Mouse (Mus musculus) kidney, adult 2 months (tissue): Measurements from ENCODE around the gene 4930415O20Rik. TPM values are rescaled to one million over a fixed set of nuclear protein-coding genes. Genes with fewer than 3 reads are reported as not detected.

Experiments used
- DNase-seq: peaks from one replicate; pipeline ENCODE4 v3.0.0; 2021
- H3K27ac ChIP-seq: fragments of 200-500 bp; 2 replicates; pipeline ENCODE4 v1.5.1; 2012; ENCODE audit warnings: low read depth, low read length, control low read depth, inconsistent platforms; ENCODE audit not compliant: insufficient read depth
- H3K27me3 ChIP-seq: fragments of 200-500 bp; replicated peaks from 2 replicates; pipeline ENCODE4 v1.6.1; 2012; ENCODE audit warnings: mild to moderate bottlenecking, moderate library complexity, low read length, inconsistent platforms; ENCODE audit not compliant: control insufficient read depth, insufficient read depth
- H3K36me3 ChIP-seq: fragments of 200-500 bp; 2 replicates; pipeline ENCODE4 v1.6.1; 2012; ENCODE audit warnings: mild to moderate bottlenecking, moderate library complexity, low read length, inconsistent platforms; ENCODE audit not compliant: control insufficient read depth, insufficient read depth
- H3K4me1 ChIP-seq: fragments of 200-500 bp; 2 replicates; pipeline ENCODE4 v1.6.1; 2011; ENCODE audit warnings: low read length; ENCODE audit not compliant: control insufficient read depth, insufficient read depth
- H3K4me3 ChIP-seq: fragments of 200-500 bp; 2 replicates; pipeline ENCODE4 v1.5.1; 2011; ENCODE audit warnings: mild to moderate bottlenecking, low read depth, low read length, control low read depth; ENCODE audit not compliant: insufficient read depth
- CTCF ChIP-seq: fragments of 200-500 bp; conservative IDR thresholded peaks from 2 replicates; pipeline ENCODE4 v1.5.1; 2011; ENCODE audit warnings: low read depth, mild to moderate bottlenecking, control low read depth, low read length, moderate library complexity, mixed read lengths; ENCODE audit not compliant: insufficient read depth, insufficient read length
- POLR2A ChIP-seq: fragments of 200-500 bp; IDR thresholded peaks from one replicate; pipeline ENCODE4 v1.6.1; 2011; ENCODE audit warnings: low read depth, low read length, control low read depth
- WGBS: fragments of 180-500 bp; shearing (Covaris S2); methylation state at CpG from one replicate; pipeline ENCODE4 v1.1.7; 2018; 5-methylcytosine and 5-hydroxymethylcytosine counted together
- polyA plus RNA-seq: library from polyadenylated mRNA; depleted of rRNA; stranded (reverse); fragments of >200 nt; gene quantifications from 2 replicates; pipeline ENCODE4 v1.2.3, GENCODE M21; 2012; rRNA removed

4930415O20Rik gene
- polyA plus RNA-seq, 1 experiment: 1.0 TPM

- DNase-seq: peak; percentile 76
- Histone ChIP-seq H3K27ac (no peak overlapping the region), H3K36me3 (no peaks in the 10 kb centered on the region), H3K27me3 (0 out of 2 replicates have a peak, but pooled peaks cover 2% of the 10 kb centered on the region), H3K4me1 (no peaks in the 10 kb centered on the region), H3K4me3 (peak overlapping the region; percentile 27; the same call in 1 of the 2 replicates)
- no peak for TF ChIP-seq CTCF
- TF ChIP-seq POLR2A: no peak
- WGBS: 2% methylated on average over 24 of the region's 25 CpGs
Measured at GRCm38 (mm10) chr15:98632107-98632744, 61.4 kb downstream of the 4930415O20Rik start.

DNA sequence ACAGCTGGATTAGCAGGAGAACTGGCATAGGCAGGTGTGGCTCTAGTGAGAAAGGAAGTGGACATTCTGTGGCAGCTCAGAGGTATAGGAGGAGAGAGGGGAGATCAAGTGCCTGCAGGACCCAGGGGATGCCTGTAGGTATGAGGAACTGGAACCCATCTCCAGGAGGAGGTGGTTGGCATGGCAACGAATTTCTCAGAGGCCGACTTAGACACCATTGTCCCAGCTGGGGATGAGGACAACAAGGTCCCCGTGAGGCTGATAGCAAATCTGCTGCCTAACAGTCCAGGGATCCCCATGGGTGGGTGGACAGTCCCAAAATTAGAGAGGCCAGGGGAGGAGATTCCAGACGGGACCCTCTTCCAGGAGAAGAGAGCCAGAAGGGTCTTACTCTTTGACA is 62.1 kb downstream of the 4930415O20Rik start:
- no peak for TF ChIP-seq CTCF
- WGBS: 16% methylated on average over 4 of the region's 4 CpGs
- no peaks in the 10 kb centered on the region for H3K36me3 ChIP-seq
- no peaks in the 10 kb centered on the region for H3K4me1 ChIP-seq
- no peak overlapping the region for H3K27ac ChIP-seq
- no peak overlapping the region for H3K4me3 ChIP-seq
- 0 out of 2 replicates have a peak, but pooled peaks cover 2% of the 10 kb centered on the region for H3K27me3 ChIP-seq
- DNase-seq: no peak

GRCm38 (mm10) chr15:98633822-98634470 is 63.1 kb downstream of the 4930415O20Rik start:
- WGBS: 6% methylated on average over 25 of the region's 25 CpGs
- Histone ChIP-seq H3K27me3 (0 out of 2 replicates have a peak, but pooled peaks cover 2% of the 10 kb centered on the region), H3K4me3 (peak overlapping the region; percentile 66), H3K36me3 (no peaks in the 10 kb centered on the region), H3K27ac (no peak overlapping the region), H3K4me1 (no peaks in the 10 kb centered on the region)
- no peak for TF ChIP-seq CTCF
- TF ChIP-seq POLR2A: no peak
- no peak for DNase-seq

- no peak for TF ChIP-seq POLR2A
- no peak for TF ChIP-seq CTCF
- Histone ChIP-seq H3K27ac (no peak overlapping the region), H3K4me1 (no peaks in the 10 kb centered on the region), H3K4me3 (peak overlapping the region; percentile 66), H3K36me3 (no peaks in the 10 kb centered on the region), H3K27me3 (0 out of 2 replicates have a peak, but pooled peaks cover 2% of the 10 kb centered on the region)
- peak; percentile 79 for DNase-seq
- 1% methylated on average over 64 of the region's 65 CpGs for WGBS
Measured at GRCm38 (mm10) chr15:98634541-98635081, 63.8 kb downstream of the 4930415O20Rik start.

- Histone ChIP-seq H3K4me3 (peak overlapping the region; percentile 66; the same call in 1 of the 2 replicates), H3K4me1 (no peaks in the 10 kb centered on the region), H3K27me3 (0 out of 2 replicates have a peak, but pooled peaks cover 2% of the 10 kb centered on the region), H3K36me3 (no peaks in the 10 kb centered on the region), H3K27ac (no peak overlapping the region)
- no peak for TF ChIP-seq CTCF
- TF ChIP-seq POLR2A: no peak
- WGBS: 23% methylated on average over 21 of the region's 21 CpGs
- no peak for DNase-seq
Measured at GRCm38 (mm10) chr15:98635291-98635841, 64.6 kb downstream of the 4930415O20Rik start.

DNA sequence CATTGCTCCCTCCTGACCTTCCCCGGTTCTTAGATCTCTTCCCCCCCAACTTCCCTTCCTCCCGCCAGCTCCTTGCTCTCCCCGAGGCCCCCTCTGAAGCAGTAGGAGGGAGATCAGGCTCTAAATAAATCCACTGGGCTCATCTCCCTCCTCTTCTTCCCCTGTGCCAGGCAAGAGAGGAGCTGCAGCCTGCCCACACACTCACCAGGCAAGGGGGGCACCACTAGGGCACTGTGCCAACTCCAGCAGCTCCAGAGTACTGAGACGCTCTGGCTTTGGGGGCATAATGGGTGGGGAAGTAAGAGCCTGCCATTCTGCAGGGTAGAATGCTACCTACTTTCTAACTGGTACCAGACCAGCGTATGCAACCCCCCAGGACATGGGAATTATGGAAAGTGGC is 65.7 kb downstream of the 4930415O20Rik start:
- Histone ChIP-seq H3K36me3 (no peaks in the 10 kb centered on the region), H3K4me3 (no peak overlapping the region), H3K27ac (no peak overlapping the region), H3K27me3 (0 out of 2 replicates have a peak, but pooled peaks cover 2% of the 10 kb centered on the region), H3K4me1 (no peaks in the 10 kb centered on the region)
- WGBS: 79% methylated on average over 5 of the region's 5 CpGs
- no peak for TF ChIP-seq POLR2A
- no peak for TF ChIP-seq CTCF
- no peak for DNase-seq

GRCm38 (mm10) chr15:98637155-98637554 is 66.4 kb downstream of the 4930415O20Rik start:
- WGBS: 89% methylated on average over 3 of the region's 3 CpGs
- H3K4me1 ChIP-seq: no peaks in the 10 kb centered on the region
- 0 out of 2 replicates have a peak, but pooled peaks cover 2% of the 10 kb centered on the region for H3K27me3 ChIP-seq
- H3K4me3 ChIP-seq: no peak overlapping the region
- TF ChIP-seq POLR2A (no peak), CTCF (no peak)
- no peaks in the 10 kb centered on the region for H3K36me3 ChIP-seq
- DNase-seq: no peak
- H3K27ac ChIP-seq: no peak overlapping the region

Other genes starting within 250 kb of the 4930415O20Rik start
- not detected in 2 replicates for gene Olfr284, start 230.0 kb upstream of the 4930415O20Rik start, polyA plus RNA-seq
- not detected in 2 replicates for gene Olfr283, start 190.1 kb upstream of the 4930415O20Rik start, polyA plus RNA-seq
- gene Olfr282, start 139.8 kb upstream of the 4930415O20Rik start, polyA plus RNA-seq: not detected in 2 replicates
- gene Olfr281, start 118.4 kb upstream of the 4930415O20Rik start, polyA plus RNA-seq: not detected in 2 replicates
- gene OR5BS1P, start 101.1 kb upstream of the 4930415O20Rik start, polyA plus RNA-seq: not detected in 2 replicates
- gene Lalba, start 88.3 kb upstream of the 4930415O20Rik start, polyA plus RNA-seq: not detected in 2 replicates
- gene Olfr279, start 78.6 kb upstream of the 4930415O20Rik start, polyA plus RNA-seq: not detected in 2 replicates
- gene Kansl2, start 36.7 kb upstream of the 4930415O20Rik start, polyA plus RNA-seq: 32.0 and 33.1 TPM in 2 replicates
- 10.0 and 11.0 TPM in 2 replicates for gene Ccnt1, start 81 bp upstream of the 4930415O20Rik start, polyA plus RNA-seq
- 98.7 and 104 TPM in 2 replicates for gene Adcy6, start 39.1 kb downstream of the 4930415O20Rik start, polyA plus RNA-seq
- 20.2 and 21.7 TPM in 2 replicates for gene Cacnb3, start 59.8 kb downstream of the 4930415O20Rik start, polyA plus RNA-seq
- gene Ddx23, start 91.9 kb downstream of the 4930415O20Rik start, polyA plus RNA-seq: 23.8 and 24.4 TPM in 2 replicates
- 2.2 and 2.8 TPM in 2 replicates for gene Rnd1, start 106.5 kb downstream of the 4930415O20Rik start, polyA plus RNA-seq
- 0.42 and 0.60 TPM in 2 replicates for gene Ccdc65, start 137.2 kb downstream of the 4930415O20Rik start, polyA plus RNA-seq
- gene Fkbp11, start 157.2 kb downstream of the 4930415O20Rik start, polyA plus RNA-seq: 9.3 and 10.1 TPM in 2 replicates
- 114 and 143 TPM in 2 replicates for gene Arf3, start 192.2 kb downstream of the 4930415O20Rik start, polyA plus RNA-seq
- 0.22 and 0.25 TPM in 2 replicates for gene Wnt10b, start 207.1 kb downstream of the 4930415O20Rik start, polyA plus RNA-seq
- 0.04 TPM in 1 of 2 replicates, not detected in the other for gene Wnt1, start 218.9 kb downstream of the 4930415O20Rik start, polyA plus RNA-seq
- 12.1 and 12.3 TPM in 2 replicates for gene Ddn, start 238.5 kb downstream of the 4930415O20Rik start, polyA plus RNA-seq